In genomic region chr10:26063071-26063470, GRCm38 (mm10) we compare ENCODE assay signal across 31 mouse cellular contexts. TPM values are rescaled to one million over a fixed set of nuclear protein-coding genes. Genes with fewer than 3 reads are reported as not detected.
DNase-seq lines count a peak whose midpoint lies in the region; ATAC-seq and TF ChIP-seq lines count a peak whose summit lies in the region.
"Had no signal": no experiment of that assay in that cellular context is flagged by ENCODE, and none has a peak within 500 bp of the region (broad histone marks: within the 10 kb centered on the region; RNA-seq: fewer than 3 reads in every experiment).

No protein-coding gene starts in this region.

- dilution Hi-C loops in CH12.LX (cut with MboI; ENCODE audit: extremely low pct_ligation_motif_present, extremely low pct_unique_long_range_greater_than_20kb, low sequenced_read_pairs) = no loop called here

- no peak overlapping the region for H3K4me2 ChIP-seq in hindbrain, embryonic 15.5 days
- H3K4me2 ChIP-seq in hindbrain, embryonic 12.5 days (replicated peaks) = no peak overlapping the region
- H3K4me2 ChIP-seq in CH12.LX (ENCODE audit: insufficient read depth, low read depth, poor library complexity, severe bottlenecking) = peak overlapping the region; percentile 83
- H3K4me2 ChIP-seq: embryonic facial prominence, embryonic 12.5 days; embryonic facial prominence, embryonic 15.5 days; heart, embryonic 13.5 days; hindbrain, embryonic 13.5 days had no signal

- H3K4me3 ChIP-seq in hindbrain, embryonic 15.5 days = no peak overlapping the region
- no peak overlapping the region for H3K4me3 ChIP-seq in hindbrain, embryonic 12.5 days
- peak overlapping the region in 1 of 3 experiments; percentile 18 for H3K4me3 ChIP-seq in CH12.LX (replicated peaks in 1 of 3; ENCODE audit: low read depth in 2 of 3, low read length in 2 of 3, poor library complexity in 1 of 3)
- H3K4me3 ChIP-seq: embryonic facial prominence, embryonic 12.5 days; embryonic facial prominence, embryonic 15.5 days; gastrocnemius, adult 2 months; heart, adult 2 months; heart, embryonic 10.5 days; heart, embryonic 13.5 days; hindbrain, embryonic 13.5 days had no signal

- peak; percentile 27; the same call in 1 of the 2 replicates for TF ChIP-seq EP300 in CH12.LX (IDR thresholded peaks at IDR 0.05; ENCODE audit: low read length)

- ATAC-seq in hindbrain, embryonic 15.5 days (ENCODE audit: low FRiP score, low read depth) = 0 out of 2 replicates have a peak, but pooled peaks have one; percentile 19
- no peak for ATAC-seq in hindbrain, embryonic 12.5 days (ENCODE audit: low FRiP score)
- ATAC-seq: forebrain, embryonic 14.5 days; forebrain, postnatal 0 days; hindbrain, postnatal 0 days; inflammation-experienced regulatory T-cells, adult 6 months; intestine, embryonic 16.5 days had no signal

- no peak for TF ChIP-seq RAD21 in CH12.LX (IDR thresholded peaks at IDR 0.05; ENCODE audit: low read depth, low read length)

- DNase-seq in CH12.LX (ENCODE audit: extremely low read depth) (no peak), NIH3T3 (ENCODE audit: low read depth) (peak; percentile 46)
- DNase-seq in lung, postnatal 36 days = no peak
- no peak for DNase-seq in cerebellum, adult 11-12 months
- DNase-seq in embryo, embryonic 10 days (ENCODE audit: low spot score) = no peak
- DNase-seq: adrenal gland, adult 8-10 months; adrenal gland, postnatal 25 days; B cell, adult 2 months; cerebellum, adult 18-20 months; cerebellum, adult 9-10 months; cerebellum, postnatal 14 days; forebrain, postnatal 0 days; gastrocnemius, adult 2 months; gastrocnemius, postnatal 14 days; heart, adult 2 months; heart, postnatal 14 days; kidney, adult 18-20 months had no signal

- peaks cover 2% of the 10 kb centered on the region for H3K36me3 ChIP-seq in hindbrain, embryonic 15.5 days
- H3K36me3 ChIP-seq in hindbrain, embryonic 12.5 days = peaks cover 2% of the 10 kb centered on the region; the same call in 1 of the 2 replicates
- no peaks in the 10 kb centered on the region for H3K36me3 ChIP-seq in CH12.LX (replicated peaks in 1 of 2; ENCODE audit: control insufficient read depth in 1 of 2, insufficient read depth in 1 of 2, low read length in 1 of 2)
- H3K36me3 ChIP-seq: embryonic facial prominence, embryonic 15.5 days; heart, embryonic 10.5 days; heart, embryonic 13.5 days had no signal

- in situ Hi-C loops in CH12.LX (cut with MboI; ENCODE audit: low pct_ligation_motif_present, low pct_unique_long_range_greater_than_20kb, low sequenced_read_pairs) = no loop called here

- H3K79me2 ChIP-seq in CH12.LX (replicated peaks; ENCODE audit: control insufficient read depth, extremely low read depth, insufficient read depth, poor library complexity, severe bottlenecking) = no peaks in the 10 kb centered on the region

- H3K27ac ChIP-seq in hindbrain, embryonic 15.5 days (replicated peaks) = no peak overlapping the region
- H3K27ac ChIP-seq in hindbrain, embryonic 12.5 days = no peak overlapping the region
- H3K27ac ChIP-seq in CH12.LX (ENCODE audit: insufficient read depth, low read depth) = no peak overlapping the region
- H3K27ac ChIP-seq: embryonic facial prominence, embryonic 12.5 days; embryonic facial prominence, embryonic 15.5 days; gastrocnemius, adult 2 months; heart, adult 2 months; heart, embryonic 10.5 days; heart, embryonic 13.5 days; hindbrain, embryonic 13.5 days; hindbrain, postnatal 0 days had no signal

- 94% methylated on average over 4 of the region's 4 CpGs for WGBS in hindbrain, embryonic 15.5 days
- WGBS in hindbrain, embryonic 12.5 days = 93% methylated on average over 4 of the region's 4 CpGs

- no peaks in the 10 kb centered on the region for H3K27me3 ChIP-seq in hindbrain, embryonic 15.5 days
- no peaks in the 10 kb centered on the region for H3K27me3 ChIP-seq in hindbrain, embryonic 12.5 days
- no peaks in the 10 kb centered on the region for H3K27me3 ChIP-seq in CH12.LX (replicated peaks)
- H3K27me3 ChIP-seq: embryonic facial prominence, embryonic 12.5 days; embryonic facial prominence, embryonic 15.5 days; heart, embryonic 13.5 days; hindbrain, embryonic 13.5 days had no signal

- TF ChIP-seq CTCF in CH12.LX (conservative IDR thresholded peaks at IDR 0.05 in 1 of 2, IDR thresholded peaks at IDR 0.05 in 1 of 2; ENCODE audit: low read depth in 2 of 2, low read length in 2 of 2) = no peak

- H3K9ac ChIP-seq in hindbrain, embryonic 15.5 days = no peak overlapping the region
- no peak overlapping the region for H3K9ac ChIP-seq in hindbrain, embryonic 12.5 days
- H3K9ac ChIP-seq in CH12.LX (ENCODE audit: insufficient read depth, low read depth) = no peak overlapping the region
- H3K9ac ChIP-seq: embryonic facial prominence, embryonic 12.5 days; embryonic facial prominence, embryonic 15.5 days; forebrain, postnatal 0 days; heart, embryonic 13.5 days; hindbrain, embryonic 13.5 days had no signal

- H3K9me3 ChIP-seq in hindbrain, embryonic 15.5 days = no peaks in the 10 kb centered on the region
- no peaks in the 10 kb centered on the region for H3K9me3 ChIP-seq in hindbrain, embryonic 12.5 days (replicated peaks)
- H3K9me3 ChIP-seq in CH12.LX (replicated peaks; ENCODE audit: low read length) = no peaks in the 10 kb centered on the region
- H3K9me3 ChIP-seq: embryonic facial prominence, embryonic 15.5 days; heart, embryonic 10.5 days; heart, embryonic 13.5 days; hindbrain, embryonic 13.5 days had no signal

- no peaks in the 10 kb centered on the region for H3K4me1 ChIP-seq in hindbrain, embryonic 15.5 days (replicated peaks)
- H3K4me1 ChIP-seq in hindbrain, embryonic 12.5 days = no peaks in the 10 kb centered on the region
- peaks cover 0 to 4% of the 10 kb centered on the region in 2 experiments; a peak in 1 of 4 replicates for H3K4me1 ChIP-seq in CH12.LX (ENCODE audit: control insufficient read depth in 1 of 2, insufficient read depth in 2 of 2)
- H3K4me1 ChIP-seq: embryonic facial prominence, embryonic 12.5 days; embryonic facial prominence, embryonic 15.5 days; heart, embryonic 10.5 days; heart, embryonic 13.5 days; hindbrain, embryonic 13.5 days had no signal

- no peak for TF ChIP-seq POLR2A in CH12.LX (IDR thresholded peaks at IDR 0.05; ENCODE audit: low read depth, low read length)

TF ChIP-seq in CH12.LX, 34 proteins besides CTCF, POLR2A, EP300 and RAD21:
- TF ChIP-seq ZKSCAN1 (IDR thresholded peaks at IDR 0.05; ENCODE audit: borderline replicate concordance, low read depth, low read length) = no peak
- peak; percentile 27; the same call in 1 of the 2 replicates for TF ChIP-seq ETS1 (conservative IDR thresholded peaks at IDR 0.05; ENCODE audit: low read depth, low read length)
- TF ChIP-seq NRF1 (IDR thresholded peaks at IDR 0.05; ENCODE audit: low read depth, low read length) = no peak
- TF ChIP-seq USF1 (IDR thresholded peaks at IDR 0.05; ENCODE audit: low read depth, low read length) = no peak
- TF ChIP-seq KAT2A (IDR thresholded peaks at IDR 0.05; ENCODE audit: insufficient replicate concordance, low read length) = no peak
- no peak for TF ChIP-seq CHD1 (IDR thresholded peaks at IDR 0.05; ENCODE audit: low read depth, low read length)
- TF ChIP-seq USF2 (conservative IDR thresholded peaks at IDR 0.05; ENCODE audit: low read depth, low read length) = no peak
- no peak for TF ChIP-seq JUND (conservative IDR thresholded peaks at IDR 0.05; ENCODE audit: low read depth, low read length)
- TF ChIP-seq MXI1 (IDR thresholded peaks at IDR 0.05; ENCODE audit: low read depth, low read length) = no peak
- 0 out of 2 replicates have a peak, but pooled peaks have one; percentile 4 for TF ChIP-seq BHLHE40 (IDR thresholded peaks at IDR 0.05; ENCODE audit: low read depth, low read length)
- TF ChIP-seq SIN3A (IDR thresholded peaks at IDR 0.05; ENCODE audit: low read length) = no peak

RNA-seq across cellular contexts. Expression of gene Gm9767, which starts 15.0 kb away (rescaled TPM):
- 1.7 and 2.4 TPM in 2 replicates for polyA plus RNA-seq in hindbrain, embryonic 15.5 days (2015; fragmentation: Nextera tagmentation; extraction: Ambion mirVana)
- polyA plus RNA-seq in hindbrain, embryonic 12.5 days (2016; fragmentation: Nextera tagmentation; extraction: Ambion mirVana) = 0.53 and 1.2 TPM in 2 replicates
- not detected in 2 replicates for total RNA-seq in CH12.LX (2012; rRNA removed)
- not detected in 2 replicates for total RNA-seq in CH12.LX (2014; rRNA removed)
- not detected in 2 replicates for polyA plus RNA-seq in CH12.LX (2012; ENCODE audit: insufficient read length, low read depth)
- total RNA-seq: gastrocnemius, adult 2 months; gastrocnemius, postnatal 14 days; heart, adult 2 months; heart, postnatal 14 days; hematopoietic stem cell, adult 5-6 weeks had no signal
- polyA plus RNA-seq: gonadal fat pad, adult 2 months; heart, adult 2 months; heart, embryonic 10.5 days; heart, embryonic 13.5 days; heart, embryonic 16.5 days; inflammation-experienced regulatory T-cells, adult 6 months; intestine, embryonic 16.5 days had no signal

RNA-seq across cellular contexts. Expression of gene Tmem200a, which starts 15.8 kb away (rescaled TPM):
- 21.6 and 28.2 TPM in 2 replicates for polyA plus RNA-seq in hindbrain, embryonic 15.5 days (2015; fragmentation: Nextera tagmentation; extraction: Ambion mirVana)
- 25.2 and 29.5 TPM in 2 replicates for polyA plus RNA-seq in hindbrain, embryonic 12.5 days (2016; fragmentation: Nextera tagmentation; extraction: Ambion mirVana)
- total RNA-seq in CH12.LX (2012; rRNA removed) (not detected in 2 replicates), CH12.LX (2014; rRNA removed) (not detected in 2 replicates)
- not detected in 2 replicates for polyA plus RNA-seq in CH12.LX (2012; ENCODE audit: insufficient read length, low read depth)
- total RNA-seq: hematopoietic stem cell, adult 5-6 weeks had no signal
- polyA plus RNA-seq: inflammation-experienced regulatory T-cells, adult 6 months had no signal

Comparison
In these comparisons a context has a peak if more than half of its experiments do, and no peak if none do; other contexts are left out.
1. RNA of gene Tmem200a, which starts 15.8 kb away (polyA plus RNA-seq): 21.6 to 28.2 TPM in hindbrain, embryonic 15.5 days and 25.2 to 29.5 TPM in hindbrain, embryonic 12.5 days; not detected in CH12.LX; every median in the first group is over 10 times any median in the second.